Mouse (Mus musculus): ENCODE measurements around the gene Wdr66. TPM values are rescaled to one million over a fixed set of nuclear protein-coding genes. Genes with fewer than 3 reads are reported as not detected.

Gene Wdr66
- polyA plus RNA-seq, 1 experiment from 2014 or later: 1.1 TPM

GRCm38 (mm10) chr5:123320136-123320535 is 68.2 kb downstream of the Wdr66 start:
- Histone ChIP-seq H3K27me3 (ENCODE audit: control insufficient read depth, insufficient read depth, low read length) (no peaks in the 10 kb centered on the region), H3K9me3 (replicated peaks; ENCODE audit: control insufficient read depth, low read length) (no peaks in the 10 kb centered on the region), H3K4me1 (ENCODE audit: control insufficient read depth, insufficient read depth, low read length) (no peaks in the 10 kb centered on the region; the same call in 1 of the 2 replicates), H3K27ac (ENCODE audit: low read length) (no peak overlapping the region), H3K4me2 (ENCODE audit: low read depth, low read length) (no peak overlapping the region), H3K36me3 (ENCODE audit: control insufficient read depth, insufficient read depth, low read length) (no peaks in the 10 kb centered on the region), H3K9ac (ENCODE audit: low read length) (no peak overlapping the region), H3K4me3 (replicated peaks; ENCODE audit: low read length) (no peak overlapping the region)
- no peak for ATAC-seq (ENCODE audit: insufficient read depth, low FRiP score)
- WGBS: 94% methylated on average over 3 of the region's 3 CpGs

DNA sequence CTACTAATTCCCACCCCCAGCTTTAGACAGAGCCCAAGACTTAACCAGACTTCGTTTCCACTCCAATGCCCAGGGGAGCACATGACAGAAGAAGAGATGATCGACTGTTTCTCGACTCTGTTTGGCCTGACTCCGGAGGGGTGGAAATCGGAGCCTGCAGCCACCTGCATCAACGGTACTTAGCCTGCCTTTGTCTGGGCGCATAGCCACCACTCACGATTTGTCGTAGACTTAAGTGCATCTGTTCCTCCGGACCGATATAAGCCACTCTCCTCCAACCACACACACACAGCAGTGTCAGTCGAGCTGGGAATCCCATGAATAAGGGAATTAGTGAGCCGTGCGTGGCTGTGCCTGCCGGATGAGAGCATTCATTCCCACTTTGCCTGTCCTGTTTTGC is 72.3 kb downstream of the Wdr66 start:
- Histone ChIP-seq H3K27me3 (ENCODE audit: control insufficient read depth, insufficient read depth, low read length) (no peaks in the 10 kb centered on the region), H3K36me3 (ENCODE audit: control insufficient read depth, insufficient read depth, low read length) (no peaks in the 10 kb centered on the region), H3K9ac (ENCODE audit: low read length) (no peak overlapping the region), H3K27ac (ENCODE audit: low read length) (no peak overlapping the region), H3K4me1 (ENCODE audit: control insufficient read depth, insufficient read depth, low read length) (peaks cover 2% of the 10 kb centered on the region; the same call in 1 of the 2 replicates), H3K4me3 (replicated peaks; ENCODE audit: low read length) (no peak overlapping the region), H3K4me2 (ENCODE audit: low read depth, low read length) (no peak overlapping the region), H3K9me3 (replicated peaks; ENCODE audit: control insufficient read depth, low read length) (no peaks in the 10 kb centered on the region)
- WGBS: 43% methylated on average over 15 of the region's 15 CpGs
- no peak for ATAC-seq (ENCODE audit: insufficient read depth, low FRiP score)

DNA sequence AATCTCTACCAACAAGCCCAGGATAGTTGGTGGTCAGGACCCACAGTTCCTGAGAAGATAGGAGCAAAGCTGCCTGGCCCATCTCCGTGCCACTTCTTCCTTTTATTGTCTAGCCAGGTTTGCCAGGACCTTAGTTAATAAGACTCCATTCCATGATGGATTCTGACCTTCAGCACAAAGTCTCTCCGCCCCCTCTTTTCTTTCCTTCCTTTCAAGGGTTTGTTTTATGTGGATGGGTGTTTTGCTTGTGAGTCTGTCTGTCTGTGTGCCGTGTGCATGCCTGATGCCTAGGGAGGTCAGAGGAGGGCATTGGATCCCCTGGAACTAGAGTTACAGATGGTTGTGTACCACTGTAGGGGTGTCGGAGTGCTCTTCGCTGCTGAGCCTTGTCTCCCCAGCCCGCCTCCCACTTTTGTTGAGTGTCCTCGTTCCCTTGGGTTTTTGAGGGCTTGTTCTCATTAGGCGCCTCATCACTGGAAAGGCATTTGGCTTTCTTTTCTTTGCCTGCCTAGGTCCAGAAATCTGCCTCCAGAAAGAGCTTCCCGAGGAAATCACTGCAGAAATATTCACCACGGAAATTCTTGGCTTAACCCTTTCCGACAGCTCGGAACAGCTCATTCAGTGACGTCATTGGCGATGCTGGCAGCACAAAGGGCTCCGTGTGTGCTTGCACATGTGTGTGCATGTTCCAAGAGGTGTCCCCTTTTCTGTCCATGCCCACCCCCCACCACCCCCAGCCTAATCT is 74.3 kb downstream of the Wdr66 start:
- H3K4me3 ChIP-seq (replicated peaks; ENCODE audit: low read length): no peak overlapping the region
- H3K27me3 ChIP-seq (ENCODE audit: control insufficient read depth, insufficient read depth, low read length): no peaks in the 10 kb centered on the region
- WGBS: 56% methylated on average over 15 of the region's 15 CpGs
- no peak for ATAC-seq (ENCODE audit: insufficient read depth, low FRiP score)
- no peaks in the 10 kb centered on the region for H3K36me3 ChIP-seq (ENCODE audit: control insufficient read depth, insufficient read depth, low read length)
- H3K4me2 ChIP-seq (ENCODE audit: low read depth, low read length): no peak overlapping the region
- H3K27ac ChIP-seq (ENCODE audit: low read length): peak overlapping the region; percentile 58
- no peak overlapping the region for H3K9ac ChIP-seq (ENCODE audit: low read length)
- H3K9me3 ChIP-seq (replicated peaks; ENCODE audit: control insufficient read depth, low read length): no peaks in the 10 kb centered on the region
- H3K4me1 ChIP-seq (ENCODE audit: control insufficient read depth, insufficient read depth, low read length): peaks cover 2% of the 10 kb centered on the region; the same call in 1 of the 2 replicates

GRCm38 (mm10) chr5:123326751-123327148 is 74.8 kb downstream of the Wdr66 start:
- WGBS: 65% methylated on average over 9 of the region's 9 CpGs
- H3K4me1 ChIP-seq (ENCODE audit: control insufficient read depth, insufficient read depth, low read length): peaks cover 2% of the 10 kb centered on the region; the same call in 1 of the 2 replicates
- H3K9me3 ChIP-seq (replicated peaks; ENCODE audit: control insufficient read depth, low read length): no peaks in the 10 kb centered on the region
- H3K4me3 ChIP-seq (replicated peaks; ENCODE audit: low read length): no peak overlapping the region
- H3K4me2 ChIP-seq (ENCODE audit: low read depth, low read length): no peak overlapping the region
- H3K27me3 ChIP-seq (ENCODE audit: control insufficient read depth, insufficient read depth, low read length): no peaks in the 10 kb centered on the region
- ATAC-seq (ENCODE audit: insufficient read depth, low FRiP score): peak; percentile 56; the same call in 1 of the 2 replicates
- H3K9ac ChIP-seq (ENCODE audit: low read length): no peak overlapping the region
- peak overlapping the region; percentile 57; the same call in 1 of the 2 replicates for H3K27ac ChIP-seq (ENCODE audit: low read length)
- H3K36me3 ChIP-seq (ENCODE audit: control insufficient read depth, insufficient read depth, low read length): no peaks in the 10 kb centered on the region

DNA sequence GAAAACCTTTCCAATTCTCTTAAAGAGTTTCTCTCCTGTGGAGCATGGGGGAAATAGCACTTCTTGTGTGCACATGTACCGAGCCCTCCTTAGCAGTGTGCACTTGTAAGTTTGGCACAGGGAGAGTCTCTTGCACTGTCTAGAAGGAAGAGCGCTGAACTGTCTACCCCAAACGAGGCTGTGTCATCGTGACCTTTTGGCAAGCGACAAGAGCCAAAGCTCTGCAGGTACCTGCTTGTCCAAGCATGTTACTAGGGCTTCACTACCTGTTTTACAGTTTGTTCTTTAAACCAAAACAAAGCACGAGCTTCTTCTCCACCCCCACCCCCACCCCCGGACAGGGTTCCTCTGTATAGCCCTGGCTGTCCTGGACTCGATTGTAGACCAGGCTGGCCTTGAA is 75.8 kb downstream of the Wdr66 start:
- H3K27me3 ChIP-seq (ENCODE audit: control insufficient read depth, insufficient read depth, low read length): no peaks in the 10 kb centered on the region
- WGBS: 76% methylated on average over 8 of the region's 8 CpGs
- no peak overlapping the region for H3K4me2 ChIP-seq (ENCODE audit: low read depth, low read length)
- no peak for ATAC-seq (ENCODE audit: insufficient read depth, low FRiP score)
- H3K9me3 ChIP-seq (replicated peaks; ENCODE audit: control insufficient read depth, low read length): no peaks in the 10 kb centered on the region
- no peak overlapping the region for H3K9ac ChIP-seq (ENCODE audit: low read length)
- H3K27ac ChIP-seq (ENCODE audit: low read length): no peak overlapping the region
- peaks cover 2% of the 10 kb centered on the region; the same call in 1 of the 2 replicates for H3K4me1 ChIP-seq (ENCODE audit: control insufficient read depth, insufficient read depth, low read length)
- H3K4me3 ChIP-seq (replicated peaks; ENCODE audit: low read length): no peak overlapping the region
- no peaks in the 10 kb centered on the region for H3K36me3 ChIP-seq (ENCODE audit: control insufficient read depth, insufficient read depth, low read length)

GRCm38 (mm10) chr5:123333566-123333965 is 81.7 kb downstream of the Wdr66 start:
- Histone ChIP-seq H3K36me3 (ENCODE audit: control insufficient read depth, insufficient read depth, low read length) (no peaks in the 10 kb centered on the region), H3K4me2 (ENCODE audit: low read depth, low read length) (no peak overlapping the region), H3K9me3 (replicated peaks; ENCODE audit: control insufficient read depth, low read length) (no peaks in the 10 kb centered on the region), H3K27ac (ENCODE audit: low read length) (no peak overlapping the region), H3K27me3 (ENCODE audit: control insufficient read depth, insufficient read depth, low read length) (no peaks in the 10 kb centered on the region), H3K4me3 (replicated peaks; ENCODE audit: low read length) (no peak overlapping the region), H3K9ac (ENCODE audit: low read length) (no peak overlapping the region), H3K4me1 (ENCODE audit: control insufficient read depth, insufficient read depth, low read length) (0 out of 2 replicates have a peak, but pooled peaks cover 5% of the 10 kb centered on the region)
- 68% methylated on average over 6 of the region's 6 CpGs for WGBS
- ATAC-seq (ENCODE audit: insufficient read depth, low FRiP score): no peak

DNA sequence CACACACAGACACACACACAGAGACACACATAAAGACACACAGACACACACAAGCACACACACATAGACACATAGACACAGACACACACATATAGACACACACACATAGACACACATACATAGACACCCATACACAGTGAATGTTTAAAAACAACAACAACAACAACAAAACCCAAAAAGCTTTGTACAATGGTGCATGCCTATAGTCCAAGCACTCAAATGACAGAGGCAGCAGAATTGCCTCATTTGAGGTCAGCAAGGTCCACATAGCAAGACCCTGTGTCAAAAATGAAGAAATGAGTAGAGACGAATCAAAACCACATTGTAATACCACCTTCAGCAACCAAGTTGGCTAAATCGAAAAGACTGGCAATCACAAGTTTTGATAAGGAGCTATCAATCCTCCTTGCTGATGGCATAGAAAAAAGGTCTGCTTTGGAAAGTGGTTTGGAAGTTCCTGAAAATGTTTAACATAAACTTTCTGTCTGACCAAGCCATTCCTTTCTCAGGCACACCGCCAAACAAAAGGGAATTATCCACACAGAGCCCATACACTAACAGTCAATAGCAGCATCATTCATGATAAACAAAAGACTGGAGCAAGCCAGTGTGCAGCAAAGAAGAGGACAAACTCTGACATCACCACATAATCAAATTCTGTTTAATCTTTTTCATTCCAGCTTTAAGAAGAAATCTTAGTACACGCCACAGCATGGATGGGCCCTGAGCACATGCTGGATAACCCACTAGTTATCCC is 84.5 kb downstream of the Wdr66 start:
- Histone ChIP-seq H3K9ac (ENCODE audit: low read length) (no peak overlapping the region), H3K27ac (ENCODE audit: low read length) (no peak overlapping the region), H3K36me3 (ENCODE audit: control insufficient read depth, insufficient read depth, low read length) (no peaks in the 10 kb centered on the region), H3K4me2 (ENCODE audit: low read depth, low read length) (no peak overlapping the region), H3K4me1 (ENCODE audit: control insufficient read depth, insufficient read depth, low read length) (0 out of 2 replicates have a peak, but pooled peaks cover 5% of the 10 kb centered on the region), H3K9me3 (replicated peaks; ENCODE audit: control insufficient read depth, low read length) (no peaks in the 10 kb centered on the region), H3K27me3 (ENCODE audit: control insufficient read depth, insufficient read depth, low read length) (no peaks in the 10 kb centered on the region), H3K4me3 (replicated peaks; ENCODE audit: low read length) (no peak overlapping the region)
- WGBS: 51% methylated on average over 4 of the region's 4 CpGs
- ATAC-seq (ENCODE audit: insufficient read depth, low FRiP score): no peak

DNA sequence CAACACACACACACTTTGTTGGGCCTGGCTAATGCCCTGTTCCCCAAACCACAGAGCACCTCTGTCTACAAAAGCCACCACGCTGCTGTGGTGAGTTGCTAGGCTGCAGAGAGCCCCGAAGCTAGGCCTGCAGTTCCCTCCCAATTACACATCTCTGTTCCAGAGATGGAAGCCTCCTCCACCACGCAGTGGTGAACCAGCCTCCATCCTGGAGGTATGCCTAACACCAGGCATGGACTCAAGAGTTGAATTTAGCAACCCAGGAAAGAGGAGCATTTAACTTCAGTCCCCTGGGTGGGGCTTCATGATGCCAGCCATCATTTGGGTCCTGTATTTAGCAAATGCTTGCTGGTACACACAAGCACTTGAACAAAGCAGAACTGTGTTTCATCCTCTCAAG is 86.6 kb downstream of the Wdr66 start:
- no peaks in the 10 kb centered on the region for H3K36me3 ChIP-seq (ENCODE audit: control insufficient read depth, insufficient read depth, low read length)
- H3K9me3 ChIP-seq (replicated peaks; ENCODE audit: control insufficient read depth, low read length): no peaks in the 10 kb centered on the region
- no peak for ATAC-seq (ENCODE audit: insufficient read depth, low FRiP score)
- no peak overlapping the region for H3K4me2 ChIP-seq (ENCODE audit: low read depth, low read length)
- H3K27me3 ChIP-seq (ENCODE audit: control insufficient read depth, insufficient read depth, low read length): no peaks in the 10 kb centered on the region
- no peak overlapping the region for H3K9ac ChIP-seq (ENCODE audit: low read length)
- H3K4me3 ChIP-seq (replicated peaks; ENCODE audit: low read length): no peak overlapping the region
- H3K4me1 ChIP-seq (ENCODE audit: control insufficient read depth, insufficient read depth, low read length): 0 out of 2 replicates have a peak, but pooled peaks cover 7% of the 10 kb centered on the region
- no peak overlapping the region for H3K27ac ChIP-seq (ENCODE audit: low read length)
- WGBS: 65% methylated on average over 3 of the region's 3 CpGs

All from stomach, embryonic 16.5 days (tissue).